Mouse (Mus musculus): ENCODE results near the gene Nin. TPM values are rescaled to one million over a fixed set of nuclear protein-coding genes. Genes with fewer than 3 reads are reported as not detected.
"Not testable (repeated sequence)": the region's sequence is repeated elsewhere in the genome, so short reads cannot be mapped to it uniquely, and the experiment has no call there.

The Nin gene
- 10 to 100 TPM; 21.0 to 32.1 TPM for total RNA-seq (2021)
- long read RNA-seq, experiment 1, partial matches to known transcripts: 1 of 8 reads
- long read RNA-seq, experiment 1, other reads (novel, unspliced or antisense): 7 of 8 reads
- long read RNA-seq, experiment 2, full-length matches to known transcripts: 2 of 9 reads
- long read RNA-seq, experiment 2, partial matches to known transcripts: 2 of 9 reads
- long read RNA-seq, experiment 2, other reads (novel, unspliced or antisense): 5 of 9 reads

DNA sequence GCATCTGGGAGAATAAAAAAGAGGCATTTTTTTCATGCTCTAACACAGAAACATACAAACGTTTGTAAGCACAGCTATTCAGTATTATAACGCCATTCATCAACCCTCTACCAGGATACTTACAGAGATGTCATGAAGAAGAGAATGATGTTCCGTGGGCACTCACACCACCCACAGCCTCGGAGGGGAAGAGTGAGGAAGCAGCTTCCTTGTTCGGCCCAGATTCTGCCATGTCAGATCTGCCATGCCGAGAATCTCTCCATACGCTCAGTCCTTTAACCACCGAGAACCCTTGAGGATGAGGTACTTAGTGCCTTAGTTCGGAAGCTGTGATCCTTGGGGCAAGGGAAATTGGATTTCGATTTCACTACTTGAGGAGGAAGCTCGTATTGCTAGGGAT, at the start of gene Nin:
Gene Nin, minus strand, starts transcription at position 367 of the 400 bp plus-strand sequence.
- no peak for DNase-seq
- intact Hi-C loops (cut with DNase I; ENCODE audit: low total_unique reads): no loop called here

DNA sequence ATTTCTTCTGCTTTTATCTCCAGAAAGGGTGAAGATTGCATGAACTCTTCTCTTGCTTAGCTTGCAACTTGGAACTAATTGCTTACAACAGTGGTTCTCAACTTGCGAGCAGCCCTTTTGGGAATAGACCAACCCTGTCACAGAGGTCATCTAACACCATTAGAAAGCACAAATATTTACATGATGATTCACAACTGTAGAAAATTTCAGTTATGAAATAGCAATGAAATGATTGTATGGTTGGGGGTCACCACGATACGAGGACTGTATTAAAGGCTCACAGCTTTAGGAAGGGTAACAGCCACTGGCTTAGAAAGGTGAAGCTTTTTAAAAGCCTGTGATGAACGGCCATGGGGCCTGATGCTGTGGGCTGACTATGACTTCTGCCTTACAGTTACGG, 47.5 kb upstream of the Nin start:
- no peak for DNase-seq

DNA sequence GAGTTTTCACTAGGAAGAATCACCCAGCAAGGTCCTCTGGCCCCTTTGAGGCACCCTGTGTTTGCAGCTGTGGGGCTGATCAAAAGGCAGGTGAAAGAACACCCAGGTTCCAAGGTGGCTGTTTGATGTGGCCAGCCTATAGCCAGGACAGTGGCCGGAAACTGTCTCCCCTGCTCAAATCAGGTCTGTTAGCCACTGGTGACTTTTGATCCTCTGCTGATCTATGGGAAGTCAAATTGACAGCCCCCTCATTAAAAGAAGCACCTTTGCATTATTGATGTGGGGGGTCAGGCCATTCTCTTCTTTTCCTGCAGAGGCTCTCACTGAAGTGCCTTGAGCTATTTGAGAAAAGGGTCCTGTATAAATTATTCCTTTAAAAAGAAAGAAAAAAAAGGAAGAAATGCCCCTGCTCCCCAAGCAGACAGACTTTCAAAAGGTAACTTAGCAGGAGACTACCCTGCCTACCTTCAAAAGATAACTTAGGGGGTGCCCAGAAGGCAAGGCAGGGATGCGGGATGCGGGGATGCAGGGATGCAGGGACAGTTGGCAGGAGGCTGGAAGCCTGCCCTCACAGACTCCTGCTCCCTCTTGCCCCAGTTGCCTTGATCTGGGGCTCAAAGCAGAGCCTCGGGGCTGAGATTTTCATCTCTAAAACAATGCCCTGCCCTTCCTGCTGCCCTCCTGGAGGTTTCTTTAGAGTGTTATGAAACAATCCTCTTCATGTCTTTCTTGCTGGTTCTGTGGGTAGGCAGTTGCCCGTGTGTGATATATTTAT, 44.0 kb upstream of the Nin start:
- intact Hi-C loops (cut with DNase I; ENCODE audit: low total_unique reads): no loop called here
- no peak for DNase-seq

More for the DNA sequence above, 47.5 kb upstream of the Nin start:
- intact Hi-C loops (cut with DNase I; ENCODE audit: low total_unique reads): no loop called here

DNA sequence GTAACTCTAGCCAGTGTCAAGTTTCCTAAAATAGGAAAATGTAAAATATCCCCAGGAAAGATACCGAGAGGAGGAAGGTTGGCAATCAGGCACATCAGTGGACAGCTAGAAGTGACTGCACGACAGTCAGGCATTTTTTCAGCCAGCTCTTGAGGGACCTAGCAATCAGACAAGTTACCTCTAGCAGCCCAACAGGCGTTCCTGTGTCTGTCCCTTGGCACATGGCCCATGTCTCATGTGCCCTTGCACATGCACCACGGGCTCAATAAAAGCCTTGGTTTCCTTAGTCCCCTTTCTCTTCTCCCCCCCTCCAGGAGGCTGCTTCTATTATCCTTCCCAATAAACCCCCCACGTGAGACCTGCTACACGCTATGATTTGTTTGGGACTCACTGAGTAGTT, 42.7 kb upstream of the Nin start:
- intact Hi-C loops (cut with DNase I; ENCODE audit: low total_unique reads): no loop called here
- no peak for DNase-seq

DNA sequence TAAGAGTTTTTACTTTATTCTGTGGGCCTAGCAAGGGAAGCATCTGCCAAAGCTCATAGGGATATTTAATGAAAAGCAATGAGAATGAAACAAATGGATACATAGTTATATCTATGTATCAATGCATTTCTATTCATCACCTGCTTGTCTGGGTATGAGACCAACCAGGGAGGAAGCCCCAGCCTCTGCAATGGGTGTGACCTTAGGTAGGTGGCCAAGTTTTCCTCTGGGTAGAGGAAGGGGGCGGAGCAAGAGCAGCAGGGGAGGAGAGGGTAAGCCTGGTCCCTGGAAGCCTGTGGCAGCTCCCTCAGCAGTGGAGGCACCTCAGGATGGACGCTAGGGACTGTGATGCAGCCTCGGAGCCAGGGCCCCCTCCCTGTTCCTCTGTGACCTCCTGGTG, 40.3 kb upstream of the Nin start, which contains the start of gene Abhd12b:
Gene Abhd12b, plus strand, starts transcription at position 301 of the 400 bp plus-strand sequence.
- intact Hi-C loops (cut with DNase I; ENCODE audit: low total_unique reads): no loop called here
- DNase-seq: no peak

DNA sequence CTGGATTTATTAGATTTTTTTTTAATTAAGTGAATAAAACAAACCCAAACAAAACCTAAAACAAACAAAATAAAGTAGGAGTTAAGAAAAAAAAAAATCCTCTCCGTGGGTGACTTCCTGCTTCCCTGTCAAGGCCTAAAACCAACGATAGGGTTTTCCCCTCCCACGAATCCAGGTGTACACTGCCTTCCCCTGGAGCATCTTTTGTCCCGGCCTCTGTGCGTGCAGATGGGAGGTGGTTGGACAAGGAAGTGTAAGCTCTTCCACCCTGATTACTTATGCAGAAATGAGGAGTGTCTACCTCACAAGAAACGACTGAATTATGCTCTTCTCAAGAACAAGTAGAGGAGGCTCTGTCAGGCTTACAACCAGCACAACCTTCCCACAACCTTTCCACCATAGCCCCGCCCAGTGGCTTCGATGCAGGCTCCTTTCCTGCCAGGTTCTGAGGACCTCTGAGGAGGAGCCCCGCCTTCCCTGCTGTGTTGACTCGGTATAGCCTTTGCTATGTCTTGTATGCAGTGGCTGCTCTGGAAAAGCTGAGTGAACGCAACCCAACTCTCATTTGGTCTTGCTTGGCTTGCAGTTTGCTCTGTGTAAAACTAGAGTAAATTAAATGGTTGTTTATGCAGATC, 35.2 kb upstream of the Nin start:
- intact Hi-C loops (cut with DNase I; ENCODE audit: low total_unique reads): no loop called here
- DNase-seq: peak; percentile 19

DNA sequence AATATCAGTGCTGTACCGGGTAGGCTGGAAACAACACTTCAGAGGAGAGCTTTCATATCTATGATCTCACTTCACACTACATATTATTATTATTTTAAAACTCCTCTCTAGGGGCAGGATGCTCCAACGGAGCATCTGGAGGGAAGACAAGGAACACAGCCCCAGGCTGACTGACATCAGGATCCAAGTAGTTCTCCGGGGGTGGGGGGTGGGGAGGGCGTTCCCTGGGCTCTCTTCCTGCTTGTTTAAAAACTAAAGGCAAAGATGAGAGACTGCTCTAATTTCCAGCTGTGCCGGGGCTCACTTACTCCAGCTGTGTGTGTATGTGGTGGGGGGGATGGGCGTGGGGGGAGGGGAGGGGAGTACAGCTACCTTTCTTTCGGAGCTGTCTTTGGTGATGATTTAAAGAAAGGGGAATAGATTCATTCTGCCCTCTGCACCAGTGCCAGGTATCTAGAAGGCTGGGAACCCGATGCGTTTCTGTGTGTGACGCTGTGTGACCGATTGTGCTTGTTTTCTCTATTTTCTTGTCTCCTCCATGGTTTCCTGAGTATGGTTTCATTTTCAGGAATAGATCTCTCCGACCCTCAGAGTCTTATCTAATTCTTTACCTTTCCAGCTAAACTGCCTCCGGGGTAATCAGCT, 34.6 kb upstream of the Nin start:
- intact Hi-C loops (cut with DNase I; ENCODE audit: low total_unique reads): no loop called here
- DNase-seq: peak; percentile 10

DNA sequence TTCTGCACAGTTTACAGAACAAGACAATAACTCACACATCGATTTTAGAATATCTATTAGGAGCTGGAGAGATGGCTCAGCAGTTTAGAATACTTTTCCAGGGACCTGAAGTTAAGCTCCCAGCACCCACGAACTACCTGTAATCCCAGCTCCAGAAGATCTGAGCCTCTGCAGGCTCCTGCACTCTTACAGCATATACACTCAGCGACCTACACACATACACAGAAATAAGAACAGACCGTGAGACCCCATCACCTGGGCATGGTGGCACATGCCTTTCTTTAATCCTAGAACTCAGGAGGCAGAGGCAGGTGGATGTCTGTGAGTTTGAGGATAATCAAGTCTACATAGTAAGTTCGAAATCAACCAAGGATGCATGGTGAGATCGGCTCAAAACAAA, 32.1 kb upstream of the Nin start:
- no peak for DNase-seq
- intact Hi-C loops (cut with DNase I; ENCODE audit: low total_unique reads): no loop called here

DNA sequence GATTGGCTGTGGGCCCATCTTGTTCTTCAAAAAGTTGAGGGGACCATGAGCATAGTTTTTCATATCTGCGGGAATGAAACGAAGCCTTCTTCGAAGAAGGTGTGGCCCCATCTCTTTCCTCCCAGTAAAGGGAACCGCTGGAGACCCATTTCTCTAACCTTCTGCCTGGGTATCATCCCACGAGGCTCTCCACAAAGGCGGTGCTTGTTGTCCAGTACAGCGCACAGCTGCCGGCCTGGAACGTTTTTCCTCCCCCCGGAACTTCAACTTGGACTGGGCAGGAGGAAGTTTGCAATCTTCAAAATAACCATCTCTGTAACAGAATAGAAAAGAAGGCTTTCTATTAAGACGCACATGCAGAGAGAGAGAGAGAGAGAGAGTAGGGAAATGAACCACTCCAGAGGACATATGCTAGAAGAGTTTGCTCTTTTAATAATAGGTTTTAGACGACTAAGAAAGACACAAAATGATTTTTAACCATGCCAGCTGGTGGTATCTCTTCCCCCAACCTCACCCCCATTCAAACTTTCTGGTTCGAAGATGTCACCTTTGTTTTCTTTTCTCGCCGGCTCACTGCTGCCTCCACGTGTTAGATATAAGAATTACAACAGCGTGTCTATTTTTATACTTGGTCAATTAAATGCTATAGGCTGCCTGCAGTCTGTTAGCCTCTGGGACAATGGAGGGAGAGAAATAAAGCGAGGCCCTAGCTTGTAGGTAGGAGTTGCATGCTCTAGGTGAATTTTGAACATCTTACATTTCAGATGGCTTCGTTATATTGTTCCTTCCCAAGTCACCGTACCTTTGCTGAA, 31.3 kb upstream of the Nin start:
- peak; percentile 31 for DNase-seq
- intact Hi-C loops (cut with DNase I; ENCODE audit: low total_unique reads): no loop called here

DNA sequence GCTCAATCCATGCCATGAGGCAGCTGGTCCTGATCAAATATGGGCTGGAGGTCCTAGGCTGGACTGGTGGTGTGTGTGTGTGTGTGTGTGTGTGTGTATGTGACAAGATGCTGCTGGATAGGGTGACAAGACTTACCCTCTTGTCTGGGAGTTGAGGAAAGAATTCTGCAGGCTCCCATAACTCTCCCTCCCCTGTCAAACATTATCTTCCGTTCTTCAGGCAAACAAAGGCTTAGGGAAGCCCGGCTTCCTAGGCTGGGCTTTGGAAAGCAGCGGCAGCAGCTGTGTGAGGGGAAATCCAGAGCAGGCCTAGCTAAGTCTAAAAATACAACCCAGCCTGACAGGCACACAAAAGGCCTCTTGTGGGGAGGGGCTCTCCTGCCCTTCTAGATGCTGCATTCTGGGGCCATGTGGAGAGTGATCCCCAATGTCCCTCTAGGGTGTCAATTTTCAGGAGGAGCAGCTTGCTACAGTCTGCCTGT, 30.6 kb upstream of the Nin start:
- intact Hi-C loops (cut with DNase I; ENCODE audit: low total_unique reads); DNase-seq: not testable (repeated sequence)

DNA sequence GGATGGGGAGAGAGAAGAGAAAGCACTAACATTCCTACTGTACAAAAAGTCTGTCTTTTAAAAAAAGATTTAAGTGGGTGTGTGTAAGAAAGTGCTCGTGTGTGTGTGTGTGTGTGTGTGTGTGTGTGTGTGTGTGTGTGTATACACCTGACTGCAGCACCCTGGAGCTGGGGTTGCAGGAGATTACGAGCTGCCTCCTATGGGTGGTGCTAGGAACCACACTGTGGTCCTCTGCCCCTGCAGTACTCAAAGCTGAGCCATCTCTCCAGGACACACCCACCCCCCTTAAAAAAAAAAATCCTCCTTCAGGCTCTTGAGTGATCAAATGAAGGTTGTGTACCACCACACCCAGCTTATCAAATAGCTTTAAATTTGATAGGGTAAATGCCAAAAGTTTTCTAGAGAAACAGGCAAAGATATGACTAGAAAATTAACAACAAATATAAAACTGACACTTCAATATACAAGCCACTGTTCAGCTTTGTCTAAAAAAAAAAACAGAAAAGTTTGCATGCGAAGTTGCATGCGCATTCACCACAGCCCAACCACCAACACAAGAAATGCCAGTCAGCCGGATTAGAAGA, 27.6 kb upstream of the Nin start:
- no peak for DNase-seq
- intact Hi-C loops (cut with DNase I; ENCODE audit: low total_unique reads): no loop called here

DNA sequence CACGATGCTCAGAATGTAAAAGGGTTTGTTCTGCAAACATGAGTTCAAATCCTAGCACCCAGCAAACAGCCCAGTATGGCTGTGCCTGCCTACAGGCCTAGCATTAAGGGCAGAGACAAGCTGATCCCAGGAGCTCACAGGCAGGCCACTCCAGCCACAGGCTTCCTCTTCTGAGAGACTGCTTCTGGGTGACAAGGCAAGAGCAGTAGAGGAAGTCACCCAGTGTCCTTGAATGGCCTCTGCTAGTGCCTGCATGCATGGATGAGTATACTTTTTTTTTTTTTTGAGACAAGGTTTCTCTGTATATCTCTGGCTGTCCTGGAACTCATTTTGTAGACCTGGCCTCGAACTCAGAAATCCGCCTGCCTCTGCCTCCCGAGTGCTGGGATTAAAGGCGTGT, 27.0 kb upstream of the Nin start:
- DNase-seq: no peak
- intact Hi-C loops (cut with DNase I; ENCODE audit: low total_unique reads): no loop called here

DNA sequence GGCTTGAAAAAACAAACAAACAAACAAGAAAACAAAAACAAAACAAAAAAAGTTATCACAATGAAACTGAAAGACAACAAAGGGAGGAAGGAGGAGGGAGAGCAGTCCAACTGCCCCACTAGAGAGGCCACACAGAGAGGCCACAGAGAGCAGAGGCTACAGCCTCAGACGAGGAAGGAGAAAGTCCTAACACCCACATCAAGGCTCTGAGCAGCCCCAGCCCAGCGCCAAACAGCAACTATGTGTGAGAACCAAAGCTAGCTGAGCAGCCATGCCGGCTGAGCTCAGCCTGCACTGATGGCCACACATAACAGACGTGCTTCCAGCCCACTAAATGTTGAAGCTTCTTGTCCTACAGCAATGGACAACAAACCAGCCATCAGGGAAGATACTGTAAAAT, 26.4 kb upstream of the Nin start:
- no peak for DNase-seq
- intact Hi-C loops (cut with DNase I; ENCODE audit: low total_unique reads): no loop called here

DNA sequence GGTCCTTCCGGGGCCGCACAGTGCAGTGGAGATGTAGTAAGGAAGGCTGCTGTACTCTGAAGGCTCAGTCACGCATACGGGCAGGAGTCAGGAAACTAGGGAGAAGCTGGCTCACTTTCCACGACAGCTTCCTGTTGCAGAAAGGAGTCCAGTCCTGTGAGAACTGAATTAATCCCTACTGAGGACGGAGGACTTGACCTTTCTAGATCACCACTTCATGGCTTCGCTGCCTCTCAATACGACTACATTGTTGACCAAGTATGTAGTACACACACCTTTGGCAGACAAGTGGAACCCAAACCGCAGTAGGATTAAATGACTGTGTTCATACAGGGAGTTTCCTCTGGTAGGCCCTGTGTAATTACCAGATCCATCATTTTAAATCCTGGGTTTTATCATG, 24.1 kb upstream of the Nin start:
- DNase-seq: no peak
- intact Hi-C loops (cut with DNase I; ENCODE audit: low total_unique reads): no loop called here

DNA sequence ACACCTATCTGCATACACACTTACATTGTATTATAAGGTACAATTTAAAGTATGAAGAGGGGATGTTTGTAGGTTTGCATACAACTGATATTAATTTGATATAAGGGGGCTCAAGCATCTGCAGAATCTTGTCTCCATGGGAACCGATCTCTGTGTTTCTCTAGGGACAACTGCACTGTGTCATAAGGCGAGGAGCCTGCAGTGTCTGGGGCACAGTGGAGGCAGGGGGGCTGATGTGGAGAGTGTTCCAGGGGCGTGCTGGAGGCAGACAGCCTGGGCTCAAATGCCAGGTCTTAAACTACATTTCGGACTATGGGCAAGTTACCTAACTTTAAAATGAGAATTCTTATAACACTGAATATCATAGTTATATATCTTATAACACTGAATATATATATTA, 23.6 kb upstream of the Nin start:
- DNase-seq: no peak
- intact Hi-C loops (cut with DNase I; ENCODE audit: low total_unique reads): no loop called here

DNA sequence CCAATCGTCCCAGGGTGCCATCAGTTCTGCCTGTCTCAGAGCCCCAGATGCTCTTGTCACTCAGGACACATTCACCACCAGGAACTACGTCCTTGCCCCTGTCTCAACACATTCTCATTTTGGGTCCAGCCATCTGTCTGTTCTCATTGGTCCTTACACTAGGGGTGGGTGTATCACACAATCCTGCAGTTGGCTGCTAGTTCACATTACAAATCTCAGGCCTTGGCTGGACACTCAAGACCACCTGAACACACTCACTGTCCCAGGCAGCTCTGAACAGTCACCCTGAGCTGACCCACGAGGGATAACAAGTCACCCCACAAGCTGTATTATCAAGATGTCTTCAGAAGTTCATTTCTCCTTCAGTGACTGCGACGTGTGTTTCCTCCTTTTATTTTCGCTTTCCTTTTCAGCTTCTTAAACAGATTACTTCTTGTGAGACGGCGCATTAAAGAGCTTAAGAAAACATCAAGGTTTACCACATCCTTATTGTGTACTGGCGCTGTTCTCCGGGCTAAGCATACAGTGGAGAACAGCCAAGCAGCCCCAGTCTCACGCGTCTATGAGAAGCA, 22.8 kb upstream of the Nin start:
- intact Hi-C loops (cut with DNase I; ENCODE audit: low total_unique reads): no loop called here
- DNase-seq: no peak

DNA sequence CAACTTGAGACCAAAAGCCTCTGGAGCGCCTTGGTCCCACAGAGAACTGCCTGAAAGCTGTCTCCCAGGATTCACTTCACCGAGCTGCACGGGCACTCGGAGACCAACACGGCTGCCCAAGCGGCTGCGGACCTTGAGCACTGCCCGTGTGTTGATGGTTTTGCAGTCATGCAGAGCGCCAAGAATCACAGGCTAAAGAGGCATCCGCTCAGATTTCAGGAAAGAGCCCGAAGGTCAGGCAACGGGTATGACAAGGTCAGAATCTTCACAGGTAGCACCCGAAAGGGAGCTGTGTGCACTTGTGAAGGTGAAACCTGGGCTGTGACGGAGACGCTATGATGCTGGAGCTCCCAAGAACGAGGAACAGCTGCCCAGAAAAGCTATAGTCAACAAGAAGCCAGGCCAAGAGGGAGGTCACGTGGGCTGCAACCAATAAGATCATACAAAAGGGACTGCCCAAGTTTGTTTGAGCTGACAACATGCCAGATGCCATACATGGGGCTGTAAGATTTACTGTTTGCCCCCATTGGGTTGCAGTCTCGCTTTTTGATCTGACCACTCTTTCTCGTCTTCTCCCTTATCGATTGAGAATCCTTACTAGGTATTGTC, 21.2 kb upstream of the Nin start:
- intact Hi-C loops (cut with DNase I; ENCODE audit: low total_unique reads): no loop called here
- no peak for DNase-seq

DNA sequence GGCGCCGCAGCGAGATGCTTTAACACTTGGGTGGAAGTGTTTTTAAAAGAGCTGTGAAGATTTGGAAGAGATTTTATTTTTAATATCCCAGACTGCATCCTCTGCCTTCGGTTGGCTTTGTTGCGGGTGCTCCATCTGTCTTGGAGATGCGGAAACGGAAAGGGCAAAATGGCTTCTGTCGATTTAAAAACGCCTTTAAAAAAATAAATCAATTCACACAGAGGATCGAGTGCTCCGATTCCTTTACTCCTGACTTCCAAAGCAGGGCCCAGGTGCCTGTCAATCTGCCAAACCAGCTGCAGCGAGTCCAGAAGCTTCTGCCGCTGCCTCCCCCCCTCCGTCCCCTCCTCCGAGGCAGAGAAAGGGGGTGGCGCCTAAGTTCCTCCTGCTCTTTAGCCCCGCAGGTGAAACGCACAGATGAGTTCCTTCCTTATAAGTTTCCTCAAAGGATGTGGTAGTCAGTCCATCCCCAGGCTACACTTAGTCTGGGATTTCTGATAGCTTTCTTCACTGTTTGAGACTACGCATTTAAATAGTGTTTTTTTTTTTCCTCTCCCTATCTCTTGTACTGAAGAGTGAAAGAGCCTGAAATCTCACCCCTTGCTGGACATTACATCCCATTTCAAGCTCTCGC, 17.6 kb upstream of the Nin start:
- intact Hi-C loops (cut with DNase I; ENCODE audit: low total_unique reads): no loop called here
- DNase-seq: peak; percentile 62
